Mouse (Mus musculus): ENCODE measurements around the gene Bckdha. TPM values are rescaled to one million over a fixed set of nuclear protein-coding genes. Genes with fewer than 3 reads are reported as not detected.

Gene Bckdha
- polyA plus RNA-seq, 1 experiment from 2014 or later, result 61.6 TPM

- Histone ChIP-seq H3K4me3 (no peak overlapping the region), H3K4me1 (peaks cover 7% of the 10 kb centered on the region), H3K4me2 (replicated peaks) (no peak overlapping the region), H3K27me3 (no peaks in the 10 kb centered on the region), H3K27ac (no peak overlapping the region), H3K36me3 (peaks cover 19% of the 10 kb centered on the region), H3K9me3 (no peaks in the 10 kb centered on the region), H3K9ac (no peak overlapping the region)
- 82% methylated on average over 10 of the region's 10 CpGs for whole genome bisulfite sequencing
- no peak for ATAC-seq (ENCODE audit: low FRiP score, low read depth)
Measured at GRCm38 (mm10) chr7:25617376-25618160, 41.2 kb downstream of the Bckdha start.

GRCm38 (mm10) chr7:25615706-25616011 lies 43.1 kb downstream of the Bckdha start, which contains the start of gene Erich4:
Erich4 (minus strand) TSS chr7:25615892.
- H3K4me3 ChIP-seq, result no peak within 1 kb of the TSS
- H3K4me2 ChIP-seq (replicated peaks), result no peak within 1 kb of the TSS
- H3K9ac ChIP-seq, result no peak within 1 kb of the TSS
- H3K4me1 ChIP-seq, result peaks cover 7% of the 10 kb centered on the region
- no peaks in the 10 kb centered on the region for H3K27me3 ChIP-seq
- no peak within 1 kb of the TSS for H3K27ac ChIP-seq
- 84% methylated on average over 5 of the region's 5 CpGs for WGBS
- no peaks in the 10 kb centered on the region for H3K36me3 ChIP-seq
- ATAC-seq (ENCODE audit: low FRiP score, low read depth), result no peak
- H3K9me3 ChIP-seq, result no peaks in the 10 kb centered on the region

GRCm38 (mm10) chr7:25614831-25615705 lies 43.7 kb downstream of the Bckdha start:
- Histone ChIP-seq H3K4me3 (no peak overlapping the region), H3K4me2 (replicated peaks) (no peak overlapping the region), H3K4me1 (peaks cover 5% of the 10 kb centered on the region), H3K9ac (no peak overlapping the region), H3K9me3 (no peaks in the 10 kb centered on the region), H3K27me3 (no peaks in the 10 kb centered on the region), H3K36me3 (no peaks in the 10 kb centered on the region), H3K27ac (no peak overlapping the region)
- 74% methylated on average over 21 of the region's 21 CpGs for WGBS
- ATAC-seq (ENCODE audit: low FRiP score, low read depth), result no peak

DNA sequence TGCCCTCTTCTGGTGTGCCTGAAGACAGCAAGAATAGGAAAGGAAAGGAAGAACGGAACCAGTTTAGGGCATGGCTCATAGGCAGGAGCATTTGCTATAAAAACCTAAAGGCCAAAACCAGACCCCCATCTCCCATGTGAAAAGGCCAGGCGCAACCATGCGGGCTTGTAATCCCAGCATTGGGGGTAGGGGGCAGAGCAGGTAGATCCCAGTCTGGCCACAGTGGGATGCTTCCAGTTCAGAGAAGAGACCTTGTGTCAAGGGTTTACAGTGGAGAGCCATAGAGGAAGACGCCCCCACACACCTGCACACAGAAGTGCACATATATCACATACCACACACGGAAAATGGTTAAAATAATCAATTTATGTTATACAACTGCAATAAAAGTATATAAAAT lies 44.7 kb downstream of the Bckdha start:
- Histone ChIP-seq H3K27me3 (no peaks in the 10 kb centered on the region), H3K36me3 (no peaks in the 10 kb centered on the region), H3K4me1 (no peaks in the 10 kb centered on the region), H3K4me3 (no peak overlapping the region), H3K27ac (no peak overlapping the region), H3K9ac (no peak overlapping the region), H3K9me3 (no peaks in the 10 kb centered on the region), H3K4me2 (replicated peaks) (no peak overlapping the region)
- no peak for ATAC-seq (ENCODE audit: low FRiP score, low read depth)
- WGBS, result 84% methylated on average over 5 of the region's 5 CpGs

DNA sequence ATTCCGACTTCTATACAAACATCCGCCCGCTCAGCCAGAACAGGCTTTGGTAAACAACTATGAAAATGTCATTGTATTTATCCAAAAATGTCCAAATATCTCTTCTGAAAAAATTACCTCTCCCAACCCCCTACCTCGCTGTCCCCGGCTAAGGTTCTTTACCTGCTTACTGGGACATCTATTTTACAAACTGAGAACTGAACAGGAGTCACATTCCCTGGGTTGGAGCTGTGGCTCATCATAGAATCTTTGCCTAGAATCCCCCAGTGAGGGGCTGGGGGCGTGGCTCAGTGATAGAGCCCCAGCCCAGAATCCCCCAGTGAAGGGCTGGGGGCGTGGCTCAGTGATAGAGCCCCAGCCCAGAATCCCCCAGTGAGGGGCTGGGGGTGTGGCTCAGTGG lies 47.3 kb downstream of the Bckdha start:
- ATAC-seq (ENCODE audit: low FRiP score, low read depth), result no peak
- WGBS, result 61% methylated on average over 7 of the region's 7 CpGs
- Histone ChIP-seq H3K27ac (no peak overlapping the region), H3K4me3 (no peak overlapping the region), H3K27me3 (no peaks in the 10 kb centered on the region), H3K9me3 (no peaks in the 10 kb centered on the region), H3K4me1 (no peaks in the 10 kb centered on the region), H3K36me3 (no peaks in the 10 kb centered on the region), H3K9ac (no peak overlapping the region), H3K4me2 (replicated peaks) (no peak overlapping the region)

DNA sequence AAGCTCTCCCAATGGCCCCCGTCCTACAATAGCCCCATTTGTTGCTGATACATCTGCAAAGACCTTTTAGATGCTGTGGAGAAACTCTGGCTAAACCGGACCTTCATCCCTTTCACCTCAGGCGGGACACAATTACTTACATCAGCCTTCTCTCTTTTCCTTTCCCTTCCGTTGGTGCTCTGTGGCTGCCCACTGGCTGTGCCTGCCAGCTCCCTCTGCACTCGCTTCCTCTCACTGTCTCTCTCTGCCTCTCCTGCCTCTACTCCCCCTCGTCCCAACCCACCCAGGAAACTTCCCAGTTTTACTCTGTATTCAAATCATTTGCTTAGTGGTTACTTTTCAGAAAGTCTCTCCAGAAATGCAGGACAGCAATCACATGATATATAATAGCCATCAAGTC lies 48.7 kb downstream of the Bckdha start:
- Histone ChIP-seq H3K4me1 (no peaks in the 10 kb centered on the region), H3K27me3 (no peaks in the 10 kb centered on the region), H3K9ac (no peak overlapping the region), H3K4me2 (replicated peaks) (no peak overlapping the region), H3K36me3 (no peaks in the 10 kb centered on the region), H3K4me3 (no peak overlapping the region), H3K27ac (no peak overlapping the region), H3K9me3 (no peaks in the 10 kb centered on the region)
- ATAC-seq (ENCODE audit: low FRiP score, low read depth), result no peak
- WGBS, result 43% methylated on average over 6 of the region's 6 CpGs

GRCm38 (mm10) chr7:25607196-25607595 lies 51.6 kb downstream of the Bckdha start:
- no peak for ATAC-seq (ENCODE audit: low FRiP score, low read depth)
- H3K4me1 ChIP-seq, result no peaks in the 10 kb centered on the region
- no peak overlapping the region for H3K4me2 ChIP-seq (replicated peaks)
- 81% methylated on average over 2 of the region's 2 CpGs for WGBS
- no peak overlapping the region for H3K9ac ChIP-seq
- H3K9me3 ChIP-seq, result no peaks in the 10 kb centered on the region
- H3K4me3 ChIP-seq, result no peak overlapping the region
- no peaks in the 10 kb centered on the region for H3K27me3 ChIP-seq
- H3K27ac ChIP-seq, result no peak overlapping the region
- no peaks in the 10 kb centered on the region for H3K36me3 ChIP-seq

DNA sequence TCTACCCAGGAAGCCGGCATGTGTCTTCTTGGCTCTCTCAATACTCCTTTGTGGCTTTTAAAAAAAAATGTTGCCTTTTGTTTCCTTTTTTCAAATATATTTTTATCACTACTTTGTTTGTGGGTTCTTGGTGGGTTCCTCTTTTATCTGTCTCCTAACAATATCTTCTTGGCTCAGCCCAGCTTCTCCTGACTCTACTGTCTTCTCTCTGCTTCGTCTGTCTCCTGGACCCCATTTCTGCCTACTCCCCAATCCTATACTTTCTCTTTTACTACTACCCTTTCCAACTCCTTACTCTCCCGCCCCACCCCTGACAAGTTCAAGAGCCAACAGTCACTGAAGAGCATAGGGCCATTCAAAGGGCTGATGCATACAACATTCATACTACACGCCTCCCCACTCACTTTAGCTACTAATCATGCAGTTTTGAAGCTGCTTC lies 52.1 kb downstream of the Bckdha start:
- Histone ChIP-seq H3K27me3 (no peaks in the 10 kb centered on the region), H3K9ac (no peak overlapping the region), H3K27ac (no peak overlapping the region), H3K4me2 (replicated peaks) (no peak overlapping the region), H3K4me3 (no peak overlapping the region), H3K4me1 (no peaks in the 10 kb centered on the region), H3K9me3 (no peaks in the 10 kb centered on the region), H3K36me3 (no peaks in the 10 kb centered on the region)
- 75% methylated on average over 4 of the region's 4 CpGs for WGBS
- ATAC-seq (ENCODE audit: low FRiP score, low read depth), result no peak

- no peak for ATAC-seq (ENCODE audit: low FRiP score, low read depth)
- H3K36me3 ChIP-seq, result no peaks in the 10 kb centered on the region
- no peak overlapping the region for H3K9ac ChIP-seq
- H3K27me3 ChIP-seq, result no peaks in the 10 kb centered on the region
- H3K4me3 ChIP-seq, result no peak overlapping the region
- no peak overlapping the region for H3K4me2 ChIP-seq (replicated peaks)
- WGBS, result 85% methylated on average over 16 of the region's 16 CpGs
- H3K9me3 ChIP-seq, result no peaks in the 10 kb centered on the region
- H3K27ac ChIP-seq, result no peak overlapping the region
- H3K4me1 ChIP-seq, result no peaks in the 10 kb centered on the region
Measured at GRCm38 (mm10) chr7:25601346-25601745, 57.4 kb downstream of the Bckdha start.

DNA sequence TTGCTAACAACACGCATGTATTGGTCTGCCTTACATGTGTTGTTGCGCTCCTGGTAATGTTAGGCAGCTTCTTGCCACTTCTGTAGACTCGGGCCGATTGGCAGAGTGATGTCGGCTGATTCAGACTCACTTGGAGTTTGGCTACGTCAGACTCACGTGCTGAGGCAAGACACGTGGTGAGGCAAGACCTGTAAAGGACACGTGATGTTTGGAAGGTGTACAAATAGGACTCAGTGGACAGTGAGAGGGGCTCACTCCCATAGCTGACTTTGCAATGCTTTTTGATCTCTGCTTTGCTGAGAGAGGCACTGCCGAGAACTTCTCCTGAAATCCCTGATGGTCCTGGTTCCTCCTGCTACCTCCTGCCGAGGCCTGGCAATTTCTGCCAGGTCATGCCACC lies 58.1 kb downstream of the Bckdha start:
- no peaks in the 10 kb centered on the region for H3K27me3 ChIP-seq
- no peak overlapping the region for H3K4me2 ChIP-seq (replicated peaks)
- no peaks in the 10 kb centered on the region for H3K36me3 ChIP-seq
- H3K9ac ChIP-seq, result no peak overlapping the region
- no peak overlapping the region for H3K4me3 ChIP-seq
- ATAC-seq (ENCODE audit: low FRiP score, low read depth), result no peak
- no peaks in the 10 kb centered on the region for H3K9me3 ChIP-seq
- 86% methylated on average over 11 of the region's 11 CpGs for WGBS
- H3K27ac ChIP-seq, result no peak overlapping the region
- H3K4me1 ChIP-seq, result no peaks in the 10 kb centered on the region

- Histone ChIP-seq H3K9ac (no peak overlapping the region), H3K9me3 (no peaks in the 10 kb centered on the region), H3K4me2 (replicated peaks) (no peak overlapping the region), H3K4me1 (no peaks in the 10 kb centered on the region), H3K4me3 (no peak overlapping the region), H3K27me3 (no peaks in the 10 kb centered on the region), H3K27ac (no peak overlapping the region), H3K36me3 (no peaks in the 10 kb centered on the region)
- 14% methylated on average over 10 of the region's 10 CpGs for WGBS
- ATAC-seq (ENCODE audit: low FRiP score, low read depth), result no peak
Measured at GRCm38 (mm10) chr7:25599663-25600062, 59.1 kb downstream of the Bckdha start.

- Histone ChIP-seq H3K27me3 (no peaks in the 10 kb centered on the region), H3K4me1 (no peaks in the 10 kb centered on the region), H3K9me3 (no peaks in the 10 kb centered on the region), H3K4me3 (no peak overlapping the region), H3K27ac (no peak overlapping the region), H3K9ac (no peak overlapping the region), H3K4me2 (replicated peaks) (no peak overlapping the region), H3K36me3 (no peaks in the 10 kb centered on the region)
- 78% methylated on average over 3 of the region's 3 CpGs for WGBS
- ATAC-seq (ENCODE audit: low FRiP score, low read depth), result no peak
Measured at GRCm38 (mm10) chr7:25593859-25594258, 64.9 kb downstream of the Bckdha start.
